Mouse (Mus musculus) cerebellum, adult 11 months (tissue): ENCODE data around the gene Ddx55.
"Not testable (repeated sequence)": the region's sequence is repeated elsewhere in the genome, so short reads cannot be mapped to it uniquely, and the experiment has no call there.

Experiments used
- DNase-seq: peaks from one replicate; pipeline ENCODE4 v3.0.0; 2022

Gene Ddx55

DNA sequence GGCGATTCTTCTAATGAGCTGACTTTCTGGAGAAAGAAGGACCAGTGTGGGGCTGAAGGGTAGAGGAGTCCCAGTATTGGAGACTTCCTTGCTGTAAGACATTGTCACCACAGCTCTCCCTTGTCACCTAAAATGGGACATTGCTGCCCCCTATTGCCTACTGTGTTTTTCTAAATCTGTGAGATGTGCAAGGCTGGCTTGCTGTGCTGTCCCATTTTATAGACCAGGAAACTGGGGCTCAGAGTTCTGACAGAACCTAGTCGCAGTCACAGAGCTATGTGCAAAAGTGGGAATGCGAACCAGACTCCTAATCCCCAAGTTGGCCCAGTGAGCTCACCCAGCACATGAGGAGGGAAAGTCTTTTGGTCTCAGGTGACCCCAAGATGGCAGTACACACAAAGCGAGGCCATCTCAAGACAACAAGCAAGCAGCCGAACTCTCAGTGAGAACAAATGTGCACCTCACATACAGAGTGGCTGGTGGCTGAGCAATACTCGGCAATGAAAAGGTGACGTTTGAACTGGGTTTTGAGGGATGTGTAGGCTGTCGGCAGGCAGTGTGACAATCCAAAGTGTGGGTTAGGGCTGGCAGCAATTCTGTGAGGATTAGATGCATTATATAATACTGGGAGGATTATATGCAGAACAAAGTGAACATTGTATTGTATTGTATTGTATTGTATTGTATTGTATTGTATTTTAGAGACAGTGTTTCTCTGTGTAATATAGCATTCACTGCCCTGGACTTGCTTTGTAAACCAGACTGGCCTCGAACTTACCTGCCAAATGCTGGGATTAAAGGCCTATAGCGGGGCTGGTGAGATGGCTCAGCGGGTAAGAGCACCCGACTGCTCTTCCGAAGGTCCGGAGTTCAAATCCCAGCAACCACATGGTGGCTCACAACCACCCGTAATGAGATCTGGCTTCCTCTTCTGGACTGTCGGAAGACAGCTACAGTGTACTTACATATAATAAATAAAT, 13.6 kb upstream of the Ddx55 start:
- peak; percentile 41 for DNase-seq

- DNase-seq, result no peak
Observed at GRCm38 (mm10) chr5:124539905-124540304, 12.8 kb upstream of the Ddx55 start.

DNA sequence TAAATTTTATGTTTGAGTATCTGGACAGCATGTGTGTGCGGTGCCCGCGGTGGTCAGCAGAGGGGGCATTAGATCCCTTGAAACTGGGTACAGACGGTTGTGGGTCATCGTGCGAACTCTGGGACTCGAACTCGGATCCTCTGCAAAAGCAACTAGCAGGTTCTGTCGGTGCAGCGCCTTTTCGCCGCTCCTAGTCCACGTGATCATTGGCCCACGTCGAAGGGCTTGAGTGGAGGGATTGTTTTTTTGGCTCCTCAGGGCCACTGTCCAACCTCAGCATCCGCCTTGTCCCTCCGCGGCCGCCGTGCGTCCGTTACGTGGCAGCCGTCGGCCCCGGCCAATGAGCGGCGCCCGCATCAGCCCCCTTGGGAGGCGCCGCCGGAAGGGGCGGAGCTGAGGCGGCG, 12.3 kb upstream of the Ddx55 start, which contains the start of gene Tmed2:
TSS of gene Tmed2 (plus strand) at position 313 of the 404 bp plus-strand sequence.
- peak; percentile 97 for DNase-seq

DNA sequence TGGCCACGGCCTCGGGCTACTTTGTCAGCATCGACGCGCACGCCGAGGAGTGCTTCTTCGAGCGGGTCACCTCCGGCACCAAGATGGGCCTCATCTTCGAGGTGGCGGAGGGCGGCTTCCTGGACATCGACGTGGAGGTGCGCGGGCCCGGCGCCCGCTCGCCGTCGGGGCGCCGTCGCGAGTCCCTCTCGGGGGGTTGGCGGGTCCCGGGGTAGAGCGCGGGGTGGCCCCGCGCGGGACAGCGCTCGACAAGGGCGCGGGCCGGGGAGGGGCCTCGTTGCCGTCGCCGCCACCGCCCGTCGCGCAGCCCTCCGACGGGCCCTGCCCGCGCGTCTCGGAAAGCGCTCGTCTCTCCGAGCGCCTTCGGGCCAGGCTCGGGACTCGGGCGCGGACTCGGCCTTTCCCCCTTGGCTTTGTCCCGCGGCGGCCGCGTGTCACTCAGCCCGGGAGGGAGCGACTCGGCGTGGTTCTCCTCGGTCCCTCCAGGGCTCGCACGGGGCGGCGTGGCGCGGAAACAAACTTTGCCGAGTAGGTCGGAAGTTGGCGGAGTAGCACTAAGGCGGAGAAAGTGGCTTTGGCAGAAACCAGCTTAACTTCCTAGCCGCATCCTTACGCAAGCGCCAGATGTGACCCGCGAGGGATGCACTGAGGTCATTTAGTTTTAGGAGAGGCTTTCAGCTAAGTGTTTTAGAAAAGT, 11.6 kb upstream of the Ddx55 start:
- DNase-seq, result peak; percentile 50

DNA sequence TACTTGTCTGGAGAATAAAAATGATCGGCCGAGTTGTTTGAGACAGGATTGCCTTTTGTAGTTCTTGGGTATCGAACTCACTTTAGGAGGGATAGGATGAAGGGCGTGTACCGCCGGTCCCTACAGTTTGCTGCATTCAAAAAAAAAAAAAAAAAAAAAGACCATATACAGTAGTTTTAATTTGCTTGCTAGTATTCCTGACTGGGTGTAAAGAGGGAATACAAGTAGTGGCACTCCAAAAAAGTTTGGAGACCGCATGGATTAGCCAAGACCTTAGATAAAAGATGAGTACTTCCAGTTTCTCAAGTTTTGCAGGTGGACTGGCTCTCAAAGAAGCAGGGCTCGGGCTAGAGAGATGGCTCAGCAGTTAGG, 11.1 kb upstream of the Ddx55 start:
- DNase-seq, result no peak

GRCm38 (mm10) chr5:124550737-124551136, 1.9 kb upstream of the Ddx55 start:
- not testable (repeated sequence) for DNase-seq

- DNase-seq, result not testable (repeated sequence)
Observed at GRCm38 (mm10) chr5:124551349-124552093, 1.1 kb upstream of the Ddx55 start.

DNA sequence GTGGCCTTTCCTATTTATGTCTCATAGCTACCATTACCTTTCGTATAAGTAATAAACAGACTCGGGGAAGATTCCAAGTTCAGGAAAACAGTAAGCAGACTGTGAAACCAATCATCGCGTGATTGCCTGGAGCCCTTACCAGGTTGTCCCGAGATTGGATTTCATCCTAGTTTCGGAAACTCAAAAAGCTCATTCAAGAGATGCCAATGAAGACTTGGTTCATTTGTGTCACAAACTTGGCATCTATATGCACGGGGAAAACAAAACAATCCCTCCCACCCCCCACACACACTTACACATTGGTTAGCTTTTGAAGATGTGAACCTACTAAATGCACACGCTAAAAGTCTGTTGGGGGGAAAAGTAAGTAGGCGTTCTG, 581 bp upstream of the Ddx55 start:
- DNase-seq, result no peak

GRCm38 (mm10) chr5:124553607-124554006, 943 bp downstream of the Ddx55 start:
- no peak for DNase-seq

- no peak for DNase-seq
Observed at GRCm38 (mm10) chr5:124555145-124555544, 2.5 kb downstream of the Ddx55 start.

- peak; percentile 61 for DNase-seq
Observed at GRCm38 (mm10) chr5:124571068-124571467, 18.4 kb downstream of the Ddx55 start.

GRCm38 (mm10) chr5:124575467-124575866, 22.8 kb downstream of the Ddx55 start:
- no peak for DNase-seq

- DNase-seq, result peak; percentile 87
Observed at GRCm38 (mm10) chr5:124578633-124579317, 26.1 kb downstream of the Ddx55 start, which contains the start of the genes Eif2b1 and Gtf2h3. Gene Eif2b1 (minus strand): TSS chr5:124579131. Gene Gtf2h3 (plus strand): TSS chr5:124579140.

DNA sequence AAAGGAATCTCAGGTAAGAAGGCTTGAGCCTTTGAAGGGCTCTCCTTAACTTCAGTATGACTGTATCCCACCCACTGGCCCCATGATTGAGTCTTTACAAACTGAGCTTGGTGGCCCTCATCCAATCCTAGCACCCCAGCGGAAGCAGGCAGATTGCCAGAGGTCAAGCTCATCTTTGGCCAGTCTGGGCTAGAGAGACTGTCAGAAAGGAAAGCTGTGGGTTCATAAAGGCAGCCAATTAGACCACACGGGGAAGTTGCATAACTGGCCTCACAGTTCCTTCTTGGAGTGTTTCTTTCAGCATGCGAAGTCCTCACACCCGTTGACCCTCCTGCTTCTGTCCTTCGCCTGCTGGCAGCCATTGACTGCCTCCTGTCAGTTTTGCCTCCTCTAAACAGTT, 29.9 kb downstream of the Ddx55 start:
- DNase-seq, result no peak

DNA sequence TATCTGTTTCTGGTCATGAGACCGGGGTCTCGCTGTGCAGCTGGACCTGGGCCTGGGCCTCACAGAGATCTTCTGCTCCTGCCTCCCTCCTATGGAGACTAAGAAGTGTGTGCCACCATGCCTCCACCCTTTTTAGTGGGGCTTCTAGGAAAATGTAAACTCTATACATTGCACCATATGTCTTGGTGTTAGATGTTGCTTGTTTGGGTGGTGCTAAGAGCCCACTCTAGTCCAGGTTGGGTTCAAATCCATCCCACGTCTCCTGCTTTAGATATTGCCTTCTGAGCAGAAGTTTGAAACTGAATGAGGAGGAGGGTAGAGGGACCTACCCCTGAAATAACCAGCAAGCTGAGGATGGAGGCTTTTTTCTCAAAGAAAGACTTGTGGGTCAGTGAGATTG, 40.1 kb downstream of the Ddx55 start:
- DNase-seq, result no peak

GRCm38 (mm10) chr5:124598224-124599174, 45.8 kb downstream of the Ddx55 start:
- peak; percentile 88 for DNase-seq

- DNase-seq, result not testable (repeated sequence)
Observed at GRCm38 (mm10) chr5:124599726-124600125, 47.1 kb downstream of the Ddx55 start.

DNA sequence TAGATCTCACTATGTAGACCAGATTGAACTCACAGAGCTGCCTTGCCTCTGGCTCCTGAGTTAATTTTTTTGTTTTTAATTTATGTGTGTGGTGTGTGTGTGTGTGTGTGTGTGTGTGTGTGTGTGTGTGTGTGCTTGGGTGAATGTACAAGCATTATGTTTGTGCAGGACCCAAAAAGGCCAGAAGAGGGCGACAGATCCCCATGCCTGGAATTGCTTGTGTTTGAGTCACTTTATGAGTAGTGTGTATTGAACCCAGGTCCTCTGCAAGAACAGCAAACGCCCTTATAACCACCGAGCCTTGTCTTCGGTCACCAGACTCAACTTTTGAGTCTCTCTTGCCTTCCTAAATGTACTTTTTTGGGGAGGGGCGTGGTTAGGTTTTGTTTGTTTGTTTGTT, 49.7 kb downstream of the Ddx55 start:
- no peak for DNase-seq

- no peak for DNase-seq
Observed at GRCm38 (mm10) chr5:124604296-124604695, 51.6 kb downstream of the Ddx55 start.

- no peak for DNase-seq
Observed at GRCm38 (mm10) chr5:124605041-124605622, 52.5 kb downstream of the Ddx55 start.

DNA sequence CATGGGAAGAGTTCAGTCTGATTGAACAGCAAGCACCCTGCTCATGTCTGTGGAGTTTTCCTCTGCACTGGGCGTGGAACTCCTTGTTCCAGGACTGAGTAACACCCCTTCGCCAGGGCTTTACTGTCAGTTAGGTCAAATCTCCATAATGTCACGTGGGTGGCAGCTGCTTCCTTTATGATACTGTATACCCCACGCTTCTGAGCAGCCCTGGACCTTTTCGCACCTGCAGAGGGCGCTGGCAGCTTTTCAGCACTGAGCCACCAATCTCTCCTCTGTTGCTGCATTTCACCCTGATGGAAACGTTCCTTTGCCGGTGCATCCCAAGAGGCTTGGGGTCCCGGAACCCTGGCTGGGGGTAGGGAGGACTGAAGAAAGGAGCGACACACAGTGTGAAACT, 58.3 kb downstream of the Ddx55 start:
- no peak for DNase-seq
